Mouse (Mus musculus): Measurements from ENCODE around the gene Olfr796. TPM values are rescaled to one million over a fixed set of nuclear protein-coding genes. Genes with fewer than 3 reads are reported as not detected.

Olfr796 gene
- total and polyA plus RNA-seq, 3 experiments, result not detected

GRCm38 (mm10) chr10:129627834-129628233 is 15.5 kb upstream of the Olfr796 start, which contains the start of gene Olfr798:
TSS of gene Olfr798 (minus strand) at chr10:129627934.
- no peak within 1 kb of the TSS for H3K4me3 ChIP-seq (ENCODE audit: control insufficient read depth in 1 of 2, insufficient read depth in 1 of 2, low read depth in 2 of 2, low read length in 2 of 2)
- H3K79me2 ChIP-seq (ENCODE audit: control insufficient read depth, insufficient read depth, low read length, poor library complexity), result no peaks in the 10 kb centered on the region
- no peak for TF ChIP-seq USF2 (IDR thresholded peaks at IDR 0.05; ENCODE audit: borderline replicate concordance in 1 of 2, insufficient read depth in 1 of 2, low read depth in 1 of 2, low read length in 2 of 2)
- TF ChIP-seq POLR2AphosphoS2 (IDR thresholded peaks at IDR 0.05; ENCODE audit: low read length), result no peak
- no peak for TF ChIP-seq GABPA (IDR thresholded peaks at IDR 0.05; ENCODE audit: low read depth, low read length)
- no peak for TF ChIP-seq TAL1 (IDR thresholded peaks at IDR 0.05; ENCODE audit: low read length)
- no peak for TF ChIP-seq HCFC1 (IDR thresholded peaks at IDR 0.05; ENCODE audit: low read depth, low read length)
- no peak for TF ChIP-seq MYC (IDR thresholded peaks at IDR 0.05; ENCODE audit: low read depth, low read length)
- no peak for TF ChIP-seq MAZ (IDR thresholded peaks at IDR 0.05; ENCODE audit: low read depth, low read length)
- TF ChIP-seq CTCF (IDR thresholded peaks at IDR 0.05 in 2 of 3, conservative IDR thresholded peaks at IDR 0.05 in 1 of 3; ENCODE audit: control insufficient read depth in 1 of 3, insufficient read depth in 1 of 3, low read depth in 2 of 3, low read length in 3 of 3, poor library complexity in 1 of 3, severe bottlenecking in 1 of 3), result no peak
- TF ChIP-seq UBTF (IDR thresholded peaks at IDR 0.05; ENCODE audit: borderline replicate concordance, insufficient read depth, low read depth, low read length), result no peak
- no peak for TF ChIP-seq CHD2 (IDR thresholded peaks at IDR 0.05; ENCODE audit: low read length)
- no peak for TF ChIP-seq RCOR1 (IDR thresholded peaks at IDR 0.05; ENCODE audit: low read depth, low read length)
- no peak for TF ChIP-seq ELF1 (IDR thresholded peaks at IDR 0.05; ENCODE audit: low read depth, low read length)
- no peak for TF ChIP-seq CHD1 (IDR thresholded peaks at IDR 0.05; ENCODE audit: low read depth, low read length)
- no peak for TF ChIP-seq EP300 (IDR thresholded peaks at IDR 0.05; ENCODE audit: low read depth in 1 of 2, low read length in 2 of 2)
- H3K27me3 ChIP-seq (ENCODE audit: control insufficient read depth in 1 of 2, insufficient read depth in 2 of 2, low read length in 2 of 2), result no peaks in the 10 kb centered on the region
- no peak within 1 kb of the TSS for H3K9ac ChIP-seq (ENCODE audit: control insufficient read depth, low read depth, low read length, poor library complexity, severe bottlenecking)
- H3K36me3 ChIP-seq (ENCODE audit: control insufficient read depth in 1 of 2, insufficient read depth in 2 of 2, low read length in 2 of 2), result no peaks in the 10 kb centered on the region
- DNase-seq (ENCODE audit: low read depth, low spot score), result no peak
- H3K27ac ChIP-seq (ENCODE audit: control insufficient read depth, low read depth, low read length), result no peak within 1 kb of the TSS
- no peaks in the 10 kb centered on the region for H3K4me1 ChIP-seq (ENCODE audit: control insufficient read depth in 1 of 2, insufficient read depth in 2 of 2, low read length in 2 of 2)
- no peaks in the 10 kb centered on the region for H3K9me3 ChIP-seq (replicated peaks; ENCODE audit: insufficient read depth, low read length)

- no peak overlapping the region for H3K27ac ChIP-seq (ENCODE audit: control insufficient read depth, low read depth, low read length)
- H3K79me2 ChIP-seq (ENCODE audit: control insufficient read depth, insufficient read depth, low read length, poor library complexity), result no peaks in the 10 kb centered on the region
- no peak overlapping the region for H3K9ac ChIP-seq (ENCODE audit: control insufficient read depth, low read depth, low read length, poor library complexity, severe bottlenecking)
- TF ChIP-seq EP300 (IDR thresholded peaks at IDR 0.05; ENCODE audit: low read depth in 1 of 2, low read length in 2 of 2), result no peak
- TF ChIP-seq RAD21 (IDR thresholded peaks at IDR 0.05; ENCODE audit: low read depth, low read length), result no peak
- no peak for TF ChIP-seq POLR2AphosphoS2 (IDR thresholded peaks at IDR 0.05; ENCODE audit: low read length)
- TF ChIP-seq E2F4 (IDR thresholded peaks at IDR 0.05; ENCODE audit: borderline replicate concordance, low read depth, low read length), result no peak
- no peak for TF ChIP-seq UBTF (IDR thresholded peaks at IDR 0.05; ENCODE audit: borderline replicate concordance, insufficient read depth, low read depth, low read length)
- no peak for TF ChIP-seq USF1 (IDR thresholded peaks at IDR 0.05; ENCODE audit: low read depth, low read length)
- no peaks in the 10 kb centered on the region for H3K4me1 ChIP-seq (ENCODE audit: control insufficient read depth in 1 of 2, insufficient read depth in 2 of 2, low read length in 2 of 2)
- no peak for DNase-seq (ENCODE audit: low read depth, low spot score)
- no peaks in the 10 kb centered on the region for H3K27me3 ChIP-seq (ENCODE audit: control insufficient read depth in 1 of 2, insufficient read depth in 2 of 2, low read length in 2 of 2)
- no peak overlapping the region for H3K4me3 ChIP-seq (ENCODE audit: control insufficient read depth in 1 of 2, insufficient read depth in 1 of 2, low read depth in 2 of 2, low read length in 2 of 2)
- no peaks in the 10 kb centered on the region for H3K9me3 ChIP-seq (replicated peaks; ENCODE audit: insufficient read depth, low read length)
- H3K36me3 ChIP-seq (ENCODE audit: control insufficient read depth in 1 of 2, insufficient read depth in 2 of 2, low read length in 2 of 2), result no peaks in the 10 kb centered on the region
Observed at GRCm38 (mm10) chr10:129623251-129623650, 10.9 kb upstream of the Olfr796 start.

All from MEL (cell line).